Mouse (Mus musculus): ENCODE data around the gene Rnft1. TPM values are rescaled to one million over a fixed set of nuclear protein-coding genes. Genes with fewer than 3 reads are reported as not detected.
"Not testable (repeated sequence)": the region's sequence is repeated elsewhere in the genome, so short reads cannot be mapped to it uniquely, and the experiment has no call there.

Rnft1 gene
- polyA plus RNA-seq, 1 experiment, result 12.5 TPM

GRCm38 (mm10) chr11:86458866-86459265 is 25.6 kb upstream of the Rnft1 start:
- Histone ChIP-seq H3K36me3 (ENCODE audit: control insufficient read depth, insufficient read depth) (no peaks in the 10 kb centered on the region), H3K27me3 (ENCODE audit: control insufficient read depth, insufficient read depth, insufficient read length) (no peaks in the 10 kb centered on the region), H3K4me3 (ENCODE audit: insufficient read depth, poor library complexity, severe bottlenecking) (no peak overlapping the region), H3K79me2 (ENCODE audit: control insufficient read depth, insufficient read depth) (no peaks in the 10 kb centered on the region), H3ac (ENCODE audit: control insufficient read depth, insufficient read length, low read depth) (no peak overlapping the region), H3K79me3 (ENCODE audit: low read depth) (no peaks in the 10 kb centered on the region)
- no peak for TF ChIP-seq USF1 (IDR thresholded peaks at IDR 0.05; ENCODE audit: low read depth)
- TF ChIP-seq CTCF (IDR thresholded peaks at IDR 0.05; ENCODE audit: control insufficient read depth, insufficient read depth, insufficient read length), result no peak
- no peak for TF ChIP-seq MYOD1 (IDR thresholded peaks at IDR 0.05; ENCODE audit: control insufficient read depth, insufficient read length, low read depth)
- TF ChIP-seq FOSL1 (IDR thresholded peaks at IDR 0.05; ENCODE audit: insufficient read depth, low read length, poor library complexity, severe bottlenecking), result no peak
- TF ChIP-seq MYOG (IDR thresholded peaks at IDR 0.05; ENCODE audit: control insufficient read depth, extremely low read depth, insufficient read length), result no peak
- TF ChIP-seq MAX (IDR thresholded peaks at IDR 0.05), result no peak

- no peak overlapping the region for H3ac ChIP-seq (ENCODE audit: control insufficient read depth, insufficient read length, low read depth)
- TF ChIP-seq MYOG (IDR thresholded peaks at IDR 0.05; ENCODE audit: control insufficient read depth, extremely low read depth, insufficient read length), result no peak
- no peak for TF ChIP-seq CEBPB (IDR thresholded peaks at IDR 0.05; ENCODE audit: low read depth)
- TF ChIP-seq FOSL1 (IDR thresholded peaks at IDR 0.05; ENCODE audit: insufficient read depth, low read length, poor library complexity, severe bottlenecking), result no peak
- TF ChIP-seq MYOD1 (IDR thresholded peaks at IDR 0.05; ENCODE audit: control insufficient read depth, insufficient read length, low read depth), result no peak
- no peak for TF ChIP-seq MAX (IDR thresholded peaks at IDR 0.05)
- TF ChIP-seq CTCF (IDR thresholded peaks at IDR 0.05; ENCODE audit: control insufficient read depth, insufficient read depth, insufficient read length), result no peak
- TF ChIP-seq USF1 (IDR thresholded peaks at IDR 0.05; ENCODE audit: low read depth), result no peak
- H3K4me3 ChIP-seq (ENCODE audit: insufficient read depth, poor library complexity, severe bottlenecking), result no peak overlapping the region
- H3K27me3 ChIP-seq (ENCODE audit: control insufficient read depth, insufficient read depth, insufficient read length), result no peaks in the 10 kb centered on the region
- H3K36me3 ChIP-seq (ENCODE audit: control insufficient read depth, insufficient read depth), result no peaks in the 10 kb centered on the region
- no peaks in the 10 kb centered on the region for H3K79me2 ChIP-seq (ENCODE audit: control insufficient read depth, insufficient read depth)
- H3K79me3 ChIP-seq (ENCODE audit: low read depth), result no peaks in the 10 kb centered on the region
Measured at GRCm38 (mm10) chr11:86462579-86462978, 21.9 kb upstream of the Rnft1 start.

GRCm38 (mm10) chr11:86464275-86464674 is 20.2 kb upstream of the Rnft1 start:
- H3K4me3 ChIP-seq (ENCODE audit: insufficient read depth, poor library complexity, severe bottlenecking); H3K27me3 ChIP-seq (ENCODE audit: control insufficient read depth, insufficient read depth, insufficient read length); H3ac ChIP-seq (ENCODE audit: control insufficient read depth, insufficient read length, low read depth); H3K79me2 ChIP-seq (ENCODE audit: control insufficient read depth, insufficient read depth); H3K36me3 ChIP-seq (ENCODE audit: control insufficient read depth, insufficient read depth); H3K79me3 ChIP-seq (ENCODE audit: low read depth): not testable (repeated sequence)

- H3K4me3 ChIP-seq (ENCODE audit: insufficient read depth, poor library complexity, severe bottlenecking), result no peak overlapping the region
- no peaks in the 10 kb centered on the region for H3K36me3 ChIP-seq (ENCODE audit: control insufficient read depth, insufficient read depth)
- H3K79me2 ChIP-seq (ENCODE audit: control insufficient read depth, insufficient read depth), result no peaks in the 10 kb centered on the region
- no peak for TF ChIP-seq MYOG (IDR thresholded peaks at IDR 0.05; ENCODE audit: control insufficient read depth, extremely low read depth, insufficient read length)
- TF ChIP-seq FOSL1 (IDR thresholded peaks at IDR 0.05; ENCODE audit: insufficient read depth, low read length, poor library complexity, severe bottlenecking), result no peak
- TF ChIP-seq CTCF (IDR thresholded peaks at IDR 0.05; ENCODE audit: control insufficient read depth, insufficient read depth, insufficient read length), result no peak
- no peak for TF ChIP-seq USF1 (IDR thresholded peaks at IDR 0.05; ENCODE audit: low read depth)
- no peak for TF ChIP-seq CEBPB (IDR thresholded peaks at IDR 0.05; ENCODE audit: low read depth)
- no peak for TF ChIP-seq MAX (IDR thresholded peaks at IDR 0.05)
- no peak for TF ChIP-seq MYOD1 (IDR thresholded peaks at IDR 0.05; ENCODE audit: control insufficient read depth, insufficient read length, low read depth)
- H3ac ChIP-seq (ENCODE audit: control insufficient read depth, insufficient read length, low read depth), result no peak overlapping the region
- H3K79me3 ChIP-seq (ENCODE audit: low read depth), result no peaks in the 10 kb centered on the region
- H3K27me3 ChIP-seq (ENCODE audit: control insufficient read depth, insufficient read depth, insufficient read length), result no peaks in the 10 kb centered on the region
Measured at GRCm38 (mm10) chr11:86468345-86468744, 16.1 kb upstream of the Rnft1 start.

GRCm38 (mm10) chr11:86468971-86469370 is 15.5 kb upstream of the Rnft1 start:
- TF ChIP-seq CTCF (IDR thresholded peaks at IDR 0.05; ENCODE audit: control insufficient read depth, insufficient read depth, insufficient read length), result no peak
- TF ChIP-seq USF1 (IDR thresholded peaks at IDR 0.05; ENCODE audit: low read depth), result no peak
- TF ChIP-seq FOSL1 (IDR thresholded peaks at IDR 0.05; ENCODE audit: insufficient read depth, low read length, poor library complexity, severe bottlenecking), result no peak
- no peak for TF ChIP-seq MYOG (IDR thresholded peaks at IDR 0.05; ENCODE audit: control insufficient read depth, extremely low read depth, insufficient read length)
- TF ChIP-seq CEBPB (IDR thresholded peaks at IDR 0.05; ENCODE audit: low read depth), result no peak
- TF ChIP-seq MYOD1 (IDR thresholded peaks at IDR 0.05; ENCODE audit: control insufficient read depth, insufficient read length, low read depth), result no peak
- TF ChIP-seq MAX (IDR thresholded peaks at IDR 0.05), result no peak
- Histone ChIP-seq H3K79me2 (ENCODE audit: control insufficient read depth, insufficient read depth) (no peaks in the 10 kb centered on the region), H3K36me3 (ENCODE audit: control insufficient read depth, insufficient read depth) (no peaks in the 10 kb centered on the region)

GRCm38 (mm10) chr11:86471785-86472184 is 12.7 kb upstream of the Rnft1 start:
- Histone ChIP-seq H3ac (ENCODE audit: control insufficient read depth, insufficient read length, low read depth) (no peak overlapping the region), H3K36me3 (ENCODE audit: control insufficient read depth, insufficient read depth) (no peaks in the 10 kb centered on the region), H3K27me3 (ENCODE audit: control insufficient read depth, insufficient read depth, insufficient read length) (no peaks in the 10 kb centered on the region), H3K79me3 (ENCODE audit: low read depth) (no peaks in the 10 kb centered on the region), H3K4me3 (ENCODE audit: insufficient read depth, poor library complexity, severe bottlenecking) (no peak overlapping the region), H3K79me2 (ENCODE audit: control insufficient read depth, insufficient read depth) (no peaks in the 10 kb centered on the region)
- TF ChIP-seq MAX (IDR thresholded peaks at IDR 0.05) (no peak), MYOG (IDR thresholded peaks at IDR 0.05; ENCODE audit: control insufficient read depth, extremely low read depth, insufficient read length) (no peak), FOSL1 (IDR thresholded peaks at IDR 0.05; ENCODE audit: insufficient read depth, low read length, poor library complexity, severe bottlenecking) (no peak), USF1 (IDR thresholded peaks at IDR 0.05; ENCODE audit: low read depth) (no peak), MYOD1 (IDR thresholded peaks at IDR 0.05; ENCODE audit: control insufficient read depth, insufficient read length, low read depth) (no peak), CTCF (IDR thresholded peaks at IDR 0.05; ENCODE audit: control insufficient read depth, insufficient read depth, insufficient read length) (no peak), CEBPB (IDR thresholded peaks at IDR 0.05; ENCODE audit: low read depth) (no peak)

More at GRCm38 (mm10) chr11:86468971-86469370, 15.5 kb upstream of the Rnft1 start:
- H3K79me3 ChIP-seq (ENCODE audit: low read depth), result no peaks in the 10 kb centered on the region
- no peaks in the 10 kb centered on the region for H3K27me3 ChIP-seq (ENCODE audit: control insufficient read depth, insufficient read depth, insufficient read length)
- no peak overlapping the region for H3K4me3 ChIP-seq (ENCODE audit: insufficient read depth, poor library complexity, severe bottlenecking)
- H3ac ChIP-seq (ENCODE audit: control insufficient read depth, insufficient read length, low read depth), result no peak overlapping the region

Data from C2C12 (cell line).